Mouse (Mus musculus) heart, adult 2 months (tissue): ENCODE data around the gene Gm6525.

Experiments used
- CTCF ChIP-seq: fragments of 200-600 bp; IDR thresholded peaks from 2 replicates; pipeline ENCODE4 v1.8.1; 2022; ENCODE audit warnings: antibody characterized with exemption, mild to moderate bottlenecking, moderate library complexity
- POLR2A ChIP-seq: fragments of 200-500 bp; IDR thresholded peaks from 2 replicates; pipeline ENCODE4 v1.6.1; 2011; ENCODE audit warnings: mild to moderate bottlenecking, low read depth, low read length, control low read depth; ENCODE audit not compliant: insufficient read depth

DNA sequence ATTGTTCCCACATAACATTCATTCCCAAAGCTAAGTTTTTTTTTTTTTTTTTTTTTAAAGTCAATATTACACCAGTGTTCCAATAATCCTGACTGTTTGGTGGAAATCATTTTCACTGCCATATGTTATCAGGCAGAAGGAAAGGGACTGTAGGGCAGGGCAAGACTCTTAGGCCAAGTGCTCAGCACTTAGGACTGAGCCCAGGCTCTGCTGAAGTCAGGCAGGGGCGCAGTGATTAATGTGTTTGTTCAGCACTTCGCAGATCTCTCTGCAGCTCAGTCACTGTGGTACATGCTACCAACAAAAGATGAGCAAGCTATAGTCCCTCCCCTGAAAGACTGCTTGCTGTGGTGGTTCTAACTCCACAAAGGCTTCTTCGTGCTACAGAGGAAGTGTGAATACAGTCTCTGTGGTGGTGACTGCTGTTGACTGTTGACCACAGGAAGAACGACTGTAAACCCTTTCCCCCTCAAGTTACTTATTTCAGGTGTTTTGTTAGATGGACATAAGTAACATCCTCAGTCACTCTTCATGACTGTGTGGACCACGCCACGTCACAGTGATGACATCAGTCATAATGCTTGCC lies 48.1 kb upstream of the Gm6525 start:
- TF ChIP-seq CTCF, result no peak
- TF ChIP-seq POLR2A, result no peak
